13 mouse cellular contexts compared by ENCODE assay signal in genomic region chr11:24065313-24065712, GRCm38 (mm10). TPM values are rescaled to one million over a fixed set of nuclear protein-coding genes. Genes with fewer than 3 reads are reported as not detected.
A peak's percentile ranks its signal among the peaks of the same experiment; 100 is the strongest.
DNase-seq lines count a peak whose midpoint lies in the region; ATAC-seq and TF ChIP-seq lines count a peak whose summit lies in the region.
"Had no signal": no experiment of that assay in that cellular context is flagged by ENCODE, and none has a peak within 500 bp of the region (broad histone marks: within the 10 kb centered on the region; RNA-seq: fewer than 3 reads in every experiment).

No protein-coding gene starts in this region.

- 26% methylated on average over 4 of the region's 4 CpGs for WGBS in forebrain, embryonic 15.5 days
- 42% methylated on average over 4 of the region's 4 CpGs for WGBS in midbrain, embryonic 14.5 days
- 61% methylated on average over 4 of the region's 4 CpGs for WGBS in heart, embryonic 11.5 days (ENCODE audit: insufficient replicate concordance)

- peak; percentile 66 for TF ChIP-seq CTCF in layer of hippocampus, adult 2 months (conservative IDR thresholded peaks at IDR 0.05)
- peak in 2 of 3 experiments; percentile 17 to 57; a peak in 4 of 6 replicates for TF ChIP-seq CTCF in MEL (IDR thresholded peaks at IDR 0.05 in 2 of 3, conservative IDR thresholded peaks at IDR 0.05 in 1 of 3; ENCODE audit: control insufficient read depth in 1 of 3, insufficient read depth in 1 of 3, low read depth in 2 of 3, low read length in 3 of 3, poor library complexity in 1 of 3, severe bottlenecking in 1 of 3)

- no peak for DNase-seq in layer of hippocampus, adult 2 months (ENCODE audit: low spot score in 2 of 2)
- no peak for DNase-seq in layer of hippocampus, adult 9-11 months
- DNase-seq in MEL (ENCODE audit: low read depth, low spot score), result peak; percentile 42
- peak; percentile 79 for DNase-seq in midbrain, embryonic 14.5 days
- no peak for DNase-seq in left cerebral cortex, adult 18-20 months (ENCODE audit: low spot score in 2 of 2)
- no peak for DNase-seq in right cerebral cortex, postnatal 10 days (ENCODE audit: low spot score in 2 of 2)
- DNase-seq: cerebellum, adult 11-12 months; layer of hippocampus, postnatal 36 days had no signal

- no peaks in the 10 kb centered on the region for H3K79me2 ChIP-seq in MEL (ENCODE audit: control insufficient read depth, insufficient read depth, low read length, poor library complexity)

- H3K4me1 ChIP-seq in MEL (ENCODE audit: control insufficient read depth in 1 of 2, insufficient read depth in 2 of 2, low read length in 2 of 2), result no peaks in the 10 kb centered on the region
- peaks cover 29% of the 10 kb centered on the region for H3K4me1 ChIP-seq in forebrain, embryonic 15.5 days
- peaks cover 12% of the 10 kb centered on the region for H3K4me1 ChIP-seq in midbrain, embryonic 14.5 days (ENCODE audit: control insufficient read depth, insufficient read depth, low read length)
- H3K4me1 ChIP-seq in heart, embryonic 11.5 days (ENCODE audit: control insufficient read depth, insufficient read depth, low read length), result no peaks in the 10 kb centered on the region

- H3K36me3 ChIP-seq in MEL (ENCODE audit: control insufficient read depth in 1 of 2, insufficient read depth in 2 of 2, low read length in 2 of 2), result no peaks in the 10 kb centered on the region
- no peaks in the 10 kb centered on the region for H3K36me3 ChIP-seq in forebrain, embryonic 15.5 days
- no peaks in the 10 kb centered on the region for H3K36me3 ChIP-seq in midbrain, embryonic 14.5 days (ENCODE audit: control insufficient read depth, insufficient read depth, low read length)
- no peaks in the 10 kb centered on the region for H3K36me3 ChIP-seq in heart, embryonic 11.5 days (ENCODE audit: control insufficient read depth, insufficient read depth, low read length)

- H3K4me3 ChIP-seq in layer of hippocampus, adult 2 months, result no peak overlapping the region
- H3K4me3 ChIP-seq in MEL (ENCODE audit: control insufficient read depth in 1 of 2, insufficient read depth in 1 of 2, low read depth in 2 of 2, low read length in 2 of 2), result no peak overlapping the region
- no peak overlapping the region for H3K4me3 ChIP-seq in forebrain, embryonic 15.5 days
- no peak overlapping the region for H3K4me3 ChIP-seq in midbrain, embryonic 14.5 days (replicated peaks; ENCODE audit: low read depth, low read length)
- H3K4me3 ChIP-seq in heart, embryonic 11.5 days (ENCODE audit: low read depth, low read length), result no peak overlapping the region

- ATAC-seq in forebrain, embryonic 15.5 days (replicated peaks), result peak; percentile 48; the same call in 1 of the 2 replicates
- peak; percentile 64; the same call in 1 of the 2 replicates for ATAC-seq in midbrain, embryonic 14.5 days (ENCODE audit: low FRiP score, low TSS enrichment)
- no peak for ATAC-seq in heart, embryonic 11.5 days (replicated peaks; ENCODE audit: insufficient number of reproducible peaks, low FRiP score, low TSS enrichment)

- TF ChIP-seq EP300 in MEL (IDR thresholded peaks at IDR 0.05; ENCODE audit: low read depth in 1 of 2, low read length in 2 of 2), result no peak

- peak overlapping the region; percentile 92 for H3K27ac ChIP-seq in layer of hippocampus, adult 2 months
- no peak overlapping the region for H3K27ac ChIP-seq in MEL (ENCODE audit: control insufficient read depth, low read depth, low read length)
- H3K27ac ChIP-seq in forebrain, embryonic 15.5 days (replicated peaks), result peak overlapping the region; percentile 29; the same call in 1 of the 2 replicates
- no peak overlapping the region for H3K27ac ChIP-seq in midbrain, embryonic 14.5 days (replicated peaks; ENCODE audit: low read depth, low read length)
- no peak overlapping the region for H3K27ac ChIP-seq in heart, embryonic 11.5 days (ENCODE audit: low read depth, low read length)

- no peak overlapping the region for H3K4me2 ChIP-seq in forebrain, embryonic 15.5 days (replicated peaks)
- H3K4me2 ChIP-seq in midbrain, embryonic 14.5 days (ENCODE audit: low read length), result no peak overlapping the region
- no peak overlapping the region for H3K4me2 ChIP-seq in heart, embryonic 11.5 days

- no peaks in the 10 kb centered on the region for H3K9me3 ChIP-seq in MEL (replicated peaks; ENCODE audit: insufficient read depth, low read length)
- H3K9me3 ChIP-seq in forebrain, embryonic 15.5 days, result no peaks in the 10 kb centered on the region
- no peaks in the 10 kb centered on the region for H3K9me3 ChIP-seq in midbrain, embryonic 14.5 days (ENCODE audit: control insufficient read depth, low read length)
- no peaks in the 10 kb centered on the region for H3K9me3 ChIP-seq in heart, embryonic 11.5 days (replicated peaks; ENCODE audit: control insufficient read depth, low read length)

- no peak overlapping the region for H3K9ac ChIP-seq in MEL (ENCODE audit: control insufficient read depth, low read depth, low read length, poor library complexity, severe bottlenecking)
- H3K9ac ChIP-seq in forebrain, embryonic 15.5 days (replicated peaks), result no peak overlapping the region
- no peak overlapping the region for H3K9ac ChIP-seq in midbrain, embryonic 14.5 days (replicated peaks; ENCODE audit: low read length)
- no peak overlapping the region for H3K9ac ChIP-seq in heart, embryonic 11.5 days (ENCODE audit: low read depth, low read length)

- peak; percentile 69 for TF ChIP-seq RAD21 in MEL (IDR thresholded peaks at IDR 0.05; ENCODE audit: low read depth, low read length)

- H3K27me3 ChIP-seq in MEL (ENCODE audit: control insufficient read depth in 1 of 2, insufficient read depth in 2 of 2, low read length in 2 of 2), result peaks cover 1 to 2% of the 10 kb centered on the region in 2 experiments; a peak in 2 of 4 replicates
- H3K27me3 ChIP-seq in forebrain, embryonic 15.5 days, result no peaks in the 10 kb centered on the region
- no peaks in the 10 kb centered on the region for H3K27me3 ChIP-seq in midbrain, embryonic 14.5 days (ENCODE audit: control insufficient read depth, insufficient read depth, low read length)
- H3K27me3 ChIP-seq in heart, embryonic 11.5 days (ENCODE audit: control insufficient read depth, insufficient read depth, low read length), result peaks cover 13% of the 10 kb centered on the region

- TF ChIP-seq POLR2A in MEL (IDR thresholded peaks at IDR 0.05; ENCODE audit: control insufficient read depth in 1 of 2, insufficient read depth in 1 of 2, low read depth in 1 of 2, low read length in 2 of 2, poor library complexity in 1 of 2), result no peak

TF ChIP-seq in MEL, 35 proteins besides CTCF, POLR2A, EP300 and RAD21:
- TF ChIP-seq SMC3 (IDR thresholded peaks at IDR 0.05; ENCODE audit: low read depth, low read length) (peak; percentile 67), ZC3H11A (IDR thresholded peaks at IDR 0.05; ENCODE audit: low read depth, low read length) (peak; percentile 61), GATA1 (IDR thresholded peaks at IDR 0.05; ENCODE audit: low read depth, low read length) (no peak)

RNA-seq across cellular contexts. Expression of gene A830031A19Rik, which starts 9.5 kb away (rescaled TPM):
- total RNA-seq in layer of hippocampus, adult 2 months (2021), result 1 to 10 TPM; 1.3 to 1.7 TPM
- total RNA-seq in MEL (2012; rRNA removed), result not detected in 2 replicates
- polyA plus RNA-seq in MEL (2012; ENCODE audit: insufficient read depth in 1 of 2, insufficient read length in 2 of 2, low read depth in 1 of 2, low replicate concordance in 2 of 2, missing spikeins in 1 of 2), result not detected
- polyA plus RNA-seq in forebrain, embryonic 15.5 days (2015; fragmentation: Nextera tagmentation; extraction: Ambion mirVana), result 0.26 TPM in 1 of 2 replicates, not detected in the other
- 0.40 TPM in 1 of 2 replicates, not detected in the other for polyA plus RNA-seq in midbrain, embryonic 14.5 days (2014; fragmentation: Nextera tagmentation; extraction: Ambion mirVana)
- total RNA-seq in left cerebral cortex, adult 18-20 months (2021), result 1 to 10 TPM; 1.1 to 1.4 TPM
- not detected in 2 replicates for polyA plus RNA-seq in heart, embryonic 11.5 days (2014; fragmentation: Nextera tagmentation; extraction: Ambion mirVana)
- total RNA-seq: ES-E14 had no signal
- polyA plus RNA-seq: gonadal fat pad, adult 2 months; testis, adult 2 months had no signal

RNA-seq across cellular contexts. Expression of gene Bcl11a, which starts 12.5 kb away (rescaled TPM):
- total RNA-seq in layer of hippocampus, adult 2 months (2021), result 100 to 1,000 TPM; 117 to 121 TPM
- 37.0 and 43.8 TPM in 2 replicates for total RNA-seq in MEL (2012; rRNA removed)
- 100 to 1,000 TPM in 1 of 2 experiments, 10 to 100 TPM in 1; 83.8 to 112 TPM for polyA plus RNA-seq in MEL (2012; ENCODE audit: insufficient read depth in 1 of 2, insufficient read length in 2 of 2, low read depth in 1 of 2, low replicate concordance in 2 of 2, missing spikeins in 1 of 2)
- polyA plus RNA-seq in forebrain, embryonic 15.5 days (2015; fragmentation: Nextera tagmentation; extraction: Ambion mirVana), result 204 and 215 TPM in 2 replicates
- 117 and 121 TPM in 2 replicates for polyA plus RNA-seq in midbrain, embryonic 14.5 days (2014; fragmentation: Nextera tagmentation; extraction: Ambion mirVana)
- total RNA-seq in left cerebral cortex, adult 18-20 months (2021), result 10 to 100 TPM; 87.2 to 93.6 TPM
- polyA plus RNA-seq in heart, embryonic 11.5 days (2014; fragmentation: Nextera tagmentation; extraction: Ambion mirVana), result 19.1 and 21.7 TPM in 2 replicates

Comparison
In these comparisons a context has a peak if more than half of its experiments do, and no peak if none do; other contexts are left out.
1. DNase-seq: peak in MEL (single experiment) and midbrain, embryonic 14.5 days (single experiment); none in layer of hippocampus, adult 2 months (0 of 2), layer of hippocampus, adult 9-11 months (single experiment), left cerebral cortex, adult 18-20 months (0 of 2) and right cerebral cortex, postnatal 10 days (0 of 2).
2. H3K27ac ChIP-seq: peak in layer of hippocampus, adult 2 months (single experiment) and forebrain, embryonic 15.5 days (single experiment); none in MEL (single experiment), midbrain, embryonic 14.5 days (single experiment) and heart, embryonic 11.5 days (single experiment).